Comparison of ENCODE assay signal across 22 mouse cellular contexts in the genomic region with DNA sequence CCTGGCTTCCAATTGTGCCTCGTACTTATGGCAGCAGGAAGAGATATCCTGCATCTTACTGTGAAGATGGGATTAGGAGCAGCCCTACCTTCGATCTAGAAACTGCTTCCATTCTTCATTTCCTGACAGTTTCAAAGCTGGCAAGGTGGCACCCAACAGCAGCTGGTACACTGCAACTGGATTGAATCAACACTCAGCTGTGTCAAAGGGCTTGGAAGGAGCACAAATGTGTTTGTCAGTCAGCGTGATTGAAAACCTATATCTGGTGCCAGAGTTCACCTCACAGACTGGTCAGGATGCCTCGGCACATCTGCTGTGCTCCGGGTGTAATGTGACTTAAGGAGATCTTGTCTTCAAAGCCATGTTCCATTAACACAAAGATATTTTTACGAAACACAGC. TPM values are rescaled to one million over a fixed set of nuclear protein-coding genes. Genes with fewer than 3 reads are reported as not detected.
DNase-seq lines count a peak whose midpoint lies in the region; ATAC-seq and TF ChIP-seq lines count a peak whose summit lies in the region.
"Had no signal": no experiment of that assay in that cellular context is flagged by ENCODE, and none has a peak within 500 bp of the region (broad histone marks: within the 10 kb centered on the region; RNA-seq: fewer than 3 reads in every experiment).

No protein-coding gene starts in this region.

- no peak for TF ChIP-seq CTCF in C2C12 (IDR thresholded peaks at IDR 0.05; ENCODE audit: control insufficient read depth, insufficient read depth, insufficient read length)

- H3K79me2 ChIP-seq in C2C12 (ENCODE audit: control insufficient read depth, insufficient read depth): no peaks in the 10 kb centered on the region

- no peak for ATAC-seq in embryonic facial prominence, embryonic 14.5 days (ENCODE audit: low read depth)
- ATAC-seq: activated CD4-positive, CD25-positive, alpha-beta regulatory T cell, adult 4 months; CD4-positive, CD25-positive, alpha-beta regulatory T cell, adult 4 months; forebrain, embryonic 13.5 days; forebrain, embryonic 15.5 days; forebrain, postnatal 0 days; Patski had no signal

- DNase-seq in embryonic facial prominence, embryonic 14.5 days (ENCODE audit: low spot score): peak; percentile 50
- no peak for DNase-seq in embryonic facial prominence, embryonic 10.5 days (ENCODE audit: low spot score)
- peak; percentile 78 for DNase-seq in adipocyte (ENCODE audit: low spot score)
- DNase-seq in layer of hippocampus, adult 11-12 months (ENCODE audit: low spot score): no peak
- no peak for DNase-seq in cerebellum, postnatal 36 days
- DNase-seq: adrenal gland, adult 2 months; adrenal gland, postnatal 25 days; cerebellum, adult 11 months; cerebellum, adult 18-20 months; cerebellum, adult 8-10 months; cerebellum, adult 9-11 months; cerebellum, postnatal 14 days; forebrain, postnatal 0 days had no signal

- H3K9me3 ChIP-seq in embryonic facial prominence, embryonic 14.5 days (ENCODE audit: control insufficient read depth, low read length): 0 out of 2 replicates have a peak, but pooled peaks cover 5% of the 10 kb centered on the region
- no peaks in the 10 kb centered on the region for H3K9me3 ChIP-seq in embryonic facial prominence, embryonic 10.5 days
- H3K9me3 ChIP-seq: embryonic facial prominence, embryonic 13.5 days; forebrain, embryonic 13.5 days; forebrain, embryonic 15.5 days; G1E had no signal

- H3K79me3 ChIP-seq in C2C12 (ENCODE audit: low read depth): no peaks in the 10 kb centered on the region

- no peak overlapping the region for H3K9ac ChIP-seq in embryonic facial prominence, embryonic 14.5 days (ENCODE audit: low read depth, low read length)
- H3K9ac ChIP-seq: embryonic facial prominence, embryonic 13.5 days; forebrain, embryonic 13.5 days; forebrain, embryonic 15.5 days; forebrain, postnatal 0 days had no signal

- no peaks in the 10 kb centered on the region for H3K27me3 ChIP-seq in embryonic facial prominence, embryonic 14.5 days (replicated peaks; ENCODE audit: control insufficient read depth, insufficient read depth, low read length)
- H3K27me3 ChIP-seq in embryonic facial prominence, embryonic 10.5 days (replicated peaks; ENCODE audit: low read depth, poor library complexity, severe bottlenecking): no peaks in the 10 kb centered on the region
- H3K27me3 ChIP-seq in C2C12 (ENCODE audit: control insufficient read depth, insufficient read depth, insufficient read length): no peaks in the 10 kb centered on the region
- H3K27me3 ChIP-seq: CH12.LX; embryonic facial prominence, embryonic 13.5 days; forebrain, embryonic 13.5 days; forebrain, embryonic 15.5 days; Patski had no signal

- WGBS in embryonic facial prominence, embryonic 14.5 days: 55% methylated on average over 6 of the region's 6 CpGs
- WGBS in embryonic facial prominence, embryonic 10.5 days: 80% methylated on average over 6 of the region's 6 CpGs

- H3K36me3 ChIP-seq in embryonic facial prominence, embryonic 14.5 days (ENCODE audit: control insufficient read depth, insufficient read depth, low read length): no peaks in the 10 kb centered on the region
- no peaks in the 10 kb centered on the region for H3K36me3 ChIP-seq in embryonic facial prominence, embryonic 10.5 days (replicated peaks)
- no peaks in the 10 kb centered on the region for H3K36me3 ChIP-seq in C2C12 (ENCODE audit: control insufficient read depth, insufficient read depth)
- H3K36me3 ChIP-seq: embryonic facial prominence, embryonic 13.5 days; forebrain, embryonic 15.5 days; G1E had no signal

- no peak overlapping the region for H3K4me2 ChIP-seq in embryonic facial prominence, embryonic 14.5 days (ENCODE audit: low read depth, low read length)
- H3K4me2 ChIP-seq: embryonic facial prominence, embryonic 13.5 days; forebrain, embryonic 13.5 days; forebrain, embryonic 15.5 days had no signal

- no peak overlapping the region for H3K4me3 ChIP-seq in embryonic facial prominence, embryonic 14.5 days (ENCODE audit: low read depth, low read length)
- no peak overlapping the region for H3K4me3 ChIP-seq in embryonic facial prominence, embryonic 10.5 days
- no peak overlapping the region for H3K4me3 ChIP-seq in C2C12 (ENCODE audit: insufficient read depth, poor library complexity, severe bottlenecking)
- H3K4me3 ChIP-seq: embryonic facial prominence, embryonic 13.5 days; forebrain, embryonic 13.5 days; forebrain, embryonic 15.5 days had no signal

- peaks cover 13% of the 10 kb centered on the region for H3K4me1 ChIP-seq in embryonic facial prominence, embryonic 14.5 days (ENCODE audit: control insufficient read depth, insufficient read depth, low read length)
- H3K4me1 ChIP-seq in embryonic facial prominence, embryonic 10.5 days: peaks cover 19% of the 10 kb centered on the region
- H3K4me1 ChIP-seq: forebrain, embryonic 13.5 days had no signal

- H3ac ChIP-seq in C2C12 (ENCODE audit: control insufficient read depth, insufficient read length, low read depth): no peak overlapping the region

- no peak overlapping the region for H3K27ac ChIP-seq in embryonic facial prominence, embryonic 14.5 days (replicated peaks; ENCODE audit: low read depth, low read length)
- H3K27ac ChIP-seq in embryonic facial prominence, embryonic 10.5 days (replicated peaks): no peak overlapping the region
- H3K27ac ChIP-seq: embryonic facial prominence, embryonic 13.5 days; forebrain, embryonic 13.5 days; forebrain, embryonic 15.5 days had no signal

TF ChIP-seq in C2C12, 6 proteins besides CTCF, POLR2A, EP300 and RAD21:
- TF ChIP-seq MAX (IDR thresholded peaks at IDR 0.05) (no peak), MYOD1 (IDR thresholded peaks at IDR 0.05; ENCODE audit: control insufficient read depth, insufficient read length, low read depth) (peak; percentile 26)

RNA-seq across cellular contexts. Expression of gene Tiparp, which starts 47.5 kb away (rescaled TPM):
- polyA plus RNA-seq in embryonic facial prominence, embryonic 14.5 days (2014; fragmentation: Nextera tagmentation; extraction: Ambion mirVana): 33.2 and 33.9 TPM in 2 replicates
- polyA plus RNA-seq in embryonic facial prominence, embryonic 10.5 days (2016; fragmentation: Nextera tagmentation; extraction: Ambion mirVana): 47.5 and 48.7 TPM in 2 replicates
- 2.9 TPM for polyA plus RNA-seq in C2C12 (2012; fragmentation: generic; extraction: Trizol)

Comparison
In these comparisons a context has a peak if more than half of its experiments do, and no peak if none do; other contexts are left out.
1. DNase-seq: peak in embryonic facial prominence, embryonic 14.5 days (single experiment) and adipocyte (single experiment); none in embryonic facial prominence, embryonic 10.5 days (single experiment), layer of hippocampus, adult 11-12 months (single experiment) and cerebellum, postnatal 36 days (0 of 2).